Mouse (Mus musculus) lung, embryonic 15.5 days (tissue): ENCODE measurements around the gene Zxdc. TPM values are rescaled to one million over a fixed set of nuclear protein-coding genes. Genes with fewer than 3 reads are reported as not detected.

Experiments
- polyA plus RNA-seq: library from polyadenylated mRNA; unstranded; fragments of >200 nt; fragmentation: Nextera tagmentation; extraction: Ambion mirVana; gene quantifications from 2 replicates; pipeline ENCODE4 v1.2.1, GENCODE M21; 2015

Zxdc gene
- polyA plus RNA-seq, 1 experiment from 2014 or later: 7.5 TPM

Other genes with a start within 250 kb of the Zxdc start
- gene Vmn1r51, start 246.9 kb upstream of the Zxdc start, polyA plus RNA-seq: not detected in 2 replicates
- not detected in 2 replicates for gene Vmn1r52, start 194.7 kb upstream of the Zxdc start, polyA plus RNA-seq
- gene V1ra8, start 166.7 kb upstream of the Zxdc start, polyA plus RNA-seq: not detected in 2 replicates
- gene Vmn1r53, start 145.1 kb upstream of the Zxdc start, polyA plus RNA-seq: 0.14 TPM in 1 of 2 replicates, not detected in the other
- gene Vmn1r54, start 123.2 kb upstream of the Zxdc start, polyA plus RNA-seq: not detected in 2 replicates
- gene BC048671, start 68.3 kb upstream of the Zxdc start, polyA plus RNA-seq: not detected in 2 replicates
- 0.11 TPM in 1 of 2 replicates, not detected in the other for gene Chst13, start 44.3 kb upstream of the Zxdc start, polyA plus RNA-seq
- 0.25 TPM in 1 of 2 replicates, not detected in the other for gene Uroc1, start 36.2 kb upstream of the Zxdc start, polyA plus RNA-seq
- gene Cfap100, start 59.3 kb downstream of the Zxdc start, polyA plus RNA-seq: 0.50 and 0.68 TPM in 2 replicates
- gene Klf15, start 93.1 kb downstream of the Zxdc start, polyA plus RNA-seq: 10.9 and 13.5 TPM in 2 replicates
- 1.4 and 2.1 TPM in 2 replicates for gene Aldh1l1, start 116.9 kb downstream of the Zxdc start, polyA plus RNA-seq
- 5.2 and 6.3 TPM in 2 replicates for gene Slc41a3, start 235.2 kb downstream of the Zxdc start, polyA plus RNA-seq